Mouse (Mus musculus): ENCODE results near the gene Ccdc81. TPM values are rescaled to one million over a fixed set of nuclear protein-coding genes. Genes with fewer than 3 reads are reported as not detected.

Ccdc81 gene
- polyA plus RNA-seq, 1 experiment: 1.1 TPM

- no peak for DNase-seq (ENCODE audit: low read depth)
- TF ChIP-seq CTCF (IDR thresholded peaks at IDR 0.05; ENCODE audit: borderline replicate concordance, extremely low read depth, insufficient read depth, insufficient read length) (no peak), POLR2A (IDR thresholded peaks at IDR 0.05; ENCODE audit: borderline replicate concordance, extremely low read depth, insufficient read depth, insufficient read length, poor library complexity, severe bottlenecking) (no peak)
Measured at GRCm38 (mm10) chr7:89912356-89912755, 8.9 kb upstream of the Ccdc81 start.

GRCm38 (mm10) chr7:89909711-89910110 lies 6.3 kb upstream of the Ccdc81 start:
- TF ChIP-seq POLR2A (IDR thresholded peaks at IDR 0.05; ENCODE audit: borderline replicate concordance, extremely low read depth, insufficient read depth, insufficient read length, poor library complexity, severe bottlenecking): no peak
- TF ChIP-seq CTCF (IDR thresholded peaks at IDR 0.05; ENCODE audit: borderline replicate concordance, extremely low read depth, insufficient read depth, insufficient read length): no peak
- DNase-seq (ENCODE audit: low read depth): no peak

GRCm38 (mm10) chr7:89908899-89909621 lies 5.6 kb upstream of the Ccdc81 start:
- TF ChIP-seq CTCF (IDR thresholded peaks at IDR 0.05; ENCODE audit: borderline replicate concordance, extremely low read depth, insufficient read depth, insufficient read length) (no peak), POLR2A (IDR thresholded peaks at IDR 0.05; ENCODE audit: borderline replicate concordance, extremely low read depth, insufficient read depth, insufficient read length, poor library complexity, severe bottlenecking) (no peak)
- no peak for DNase-seq (ENCODE audit: low read depth)

DNA sequence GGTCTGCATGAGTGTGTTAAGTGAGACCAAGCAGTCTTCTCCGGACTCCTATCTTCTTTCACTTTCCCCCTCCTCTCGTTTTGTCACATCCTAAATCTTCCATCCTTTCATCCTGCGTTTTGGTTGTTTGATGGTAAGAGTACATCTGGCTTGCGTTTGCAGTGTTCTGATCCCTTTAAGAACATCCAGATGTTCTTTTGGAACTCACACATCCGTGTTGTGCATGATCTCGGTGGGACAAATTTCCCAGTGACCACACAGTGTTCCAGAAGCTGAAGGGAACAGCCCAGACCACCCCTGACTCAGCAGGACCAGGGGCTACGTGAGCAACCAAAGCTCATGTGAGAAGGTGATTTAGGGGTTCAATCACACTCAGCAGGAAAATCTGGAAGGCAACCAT lies 5.0 kb upstream of the Ccdc81 start:
- no peak for TF ChIP-seq POLR2A (IDR thresholded peaks at IDR 0.05; ENCODE audit: borderline replicate concordance, extremely low read depth, insufficient read depth, insufficient read length, poor library complexity, severe bottlenecking)
- no peak for TF ChIP-seq CTCF (IDR thresholded peaks at IDR 0.05; ENCODE audit: borderline replicate concordance, extremely low read depth, insufficient read depth, insufficient read length)
- DNase-seq (ENCODE audit: low read depth): no peak

DNA sequence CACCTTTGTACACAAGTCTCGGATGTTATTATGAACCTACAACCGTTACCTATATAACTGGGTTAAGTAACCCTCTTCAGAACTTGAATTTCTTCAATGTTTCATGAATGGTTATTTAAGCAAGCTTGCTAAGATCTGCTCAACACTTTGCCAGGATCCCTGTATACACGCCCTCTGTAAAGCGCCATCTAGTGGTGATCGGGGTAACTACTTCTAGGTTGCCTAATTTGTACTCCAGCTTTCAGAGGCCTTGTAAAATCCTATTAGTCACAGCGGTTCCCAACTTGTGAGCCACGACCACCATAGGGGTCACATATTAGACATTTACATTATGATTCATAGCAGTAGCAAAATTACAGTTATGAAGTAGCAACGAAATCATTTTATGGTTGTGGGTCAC lies 4.5 kb upstream of the Ccdc81 start:
- peak; percentile 87 for DNase-seq (ENCODE audit: low read depth)
- no peak for TF ChIP-seq POLR2A (IDR thresholded peaks at IDR 0.05; ENCODE audit: borderline replicate concordance, extremely low read depth, insufficient read depth, insufficient read length, poor library complexity, severe bottlenecking)
- peak; percentile 83; the same call in 1 of the 2 replicates for TF ChIP-seq CTCF (IDR thresholded peaks at IDR 0.05; ENCODE audit: borderline replicate concordance, extremely low read depth, insufficient read depth, insufficient read length)

- TF ChIP-seq POLR2A (IDR thresholded peaks at IDR 0.05; ENCODE audit: borderline replicate concordance, extremely low read depth, insufficient read depth, insufficient read length, poor library complexity, severe bottlenecking): no peak
- no peak for TF ChIP-seq CTCF (IDR thresholded peaks at IDR 0.05; ENCODE audit: borderline replicate concordance, extremely low read depth, insufficient read depth, insufficient read length)
Measured at GRCm38 (mm10) chr7:89903007-89903406, 422 bp downstream of the Ccdc81 start.

GRCm38 (mm10) chr7:89891856-89892255 lies 11.6 kb downstream of the Ccdc81 start:
- DNase-seq (ENCODE audit: low read depth): no peak
- peak; percentile 29; the same call in 1 of the 2 replicates for TF ChIP-seq CTCF (IDR thresholded peaks at IDR 0.05; ENCODE audit: borderline replicate concordance, extremely low read depth, insufficient read depth, insufficient read length)
- no peak for TF ChIP-seq POLR2A (IDR thresholded peaks at IDR 0.05; ENCODE audit: borderline replicate concordance, extremely low read depth, insufficient read depth, insufficient read length, poor library complexity, severe bottlenecking)

More at GRCm38 (mm10) chr7:89903007-89903406, 422 bp downstream of the Ccdc81 start:
- DNase-seq (ENCODE audit: low read depth): no peak

DNA sequence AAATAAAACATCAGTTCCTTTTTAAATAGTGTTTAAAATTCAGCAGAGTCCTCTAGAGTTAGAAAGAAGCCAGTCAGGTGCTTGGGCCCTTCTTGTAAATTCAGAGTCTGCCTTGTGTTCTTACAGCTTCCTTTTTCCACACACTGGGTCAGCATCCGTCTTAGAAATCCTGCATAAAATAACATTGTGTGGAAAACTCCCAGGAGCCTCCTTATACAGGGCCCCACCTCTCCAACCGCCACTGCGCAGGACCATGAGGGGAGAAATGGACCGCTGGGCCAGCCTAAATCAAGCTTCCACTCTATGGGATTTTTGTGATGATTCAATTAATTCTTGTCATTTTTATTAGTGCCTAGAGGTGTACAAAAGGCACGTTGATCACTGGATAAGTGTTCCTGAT lies 12.0 kb downstream of the Ccdc81 start:
- no peak for DNase-seq (ENCODE audit: low read depth)
- TF ChIP-seq POLR2A (IDR thresholded peaks at IDR 0.05; ENCODE audit: borderline replicate concordance, extremely low read depth, insufficient read depth, insufficient read length, poor library complexity, severe bottlenecking): no peak
- no peak for TF ChIP-seq CTCF (IDR thresholded peaks at IDR 0.05; ENCODE audit: borderline replicate concordance, extremely low read depth, insufficient read depth, insufficient read length)

DNA sequence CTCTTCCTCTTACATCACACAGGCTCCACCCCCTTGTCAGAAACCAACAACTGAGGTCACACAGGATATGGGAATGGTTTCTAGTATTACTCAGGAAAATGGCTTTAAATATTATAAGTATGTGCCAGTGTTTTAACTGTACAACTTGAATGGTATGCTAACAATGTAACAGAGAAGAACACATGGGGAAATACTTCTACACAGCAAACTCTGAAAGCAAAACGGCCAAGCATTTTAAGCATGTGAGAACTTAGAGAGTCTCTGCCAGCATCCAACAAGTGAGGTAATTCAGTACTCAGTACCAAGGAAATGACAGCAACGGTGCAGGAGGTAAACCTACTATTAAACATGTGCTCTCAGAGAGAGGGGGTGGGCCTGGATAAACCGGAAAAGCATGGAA lies 18.9 kb downstream of the Ccdc81 start:
- no peak for TF ChIP-seq POLR2A (IDR thresholded peaks at IDR 0.05; ENCODE audit: borderline replicate concordance, extremely low read depth, insufficient read depth, insufficient read length, poor library complexity, severe bottlenecking)
- no peak for TF ChIP-seq CTCF (IDR thresholded peaks at IDR 0.05; ENCODE audit: borderline replicate concordance, extremely low read depth, insufficient read depth, insufficient read length)
- no peak for DNase-seq (ENCODE audit: low read depth)

DNA sequence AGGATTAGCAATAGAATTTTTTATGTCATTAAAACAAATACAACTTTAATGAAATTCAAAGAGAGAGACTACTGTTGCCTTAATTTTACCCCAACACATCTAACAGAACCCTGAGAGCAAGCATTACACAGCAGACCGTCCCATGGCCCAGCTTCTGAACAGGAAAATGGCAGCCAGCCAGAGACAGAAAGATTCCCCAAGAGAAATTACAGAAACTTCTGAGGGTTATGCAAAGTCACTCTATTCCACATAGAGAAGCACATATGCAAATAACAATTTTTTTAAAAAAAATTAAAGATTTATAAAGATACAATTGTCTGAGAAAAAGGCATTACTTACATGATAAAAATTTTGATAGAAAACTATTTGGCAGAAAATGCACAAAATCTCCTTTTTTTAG lies 23.7 kb downstream of the Ccdc81 start:
- DNase-seq (ENCODE audit: low read depth): no peak
- no peak for TF ChIP-seq CTCF (IDR thresholded peaks at IDR 0.05; ENCODE audit: borderline replicate concordance, extremely low read depth, insufficient read depth, insufficient read length)
- TF ChIP-seq POLR2A (IDR thresholded peaks at IDR 0.05; ENCODE audit: borderline replicate concordance, extremely low read depth, insufficient read depth, insufficient read length, poor library complexity, severe bottlenecking): no peak

DNA sequence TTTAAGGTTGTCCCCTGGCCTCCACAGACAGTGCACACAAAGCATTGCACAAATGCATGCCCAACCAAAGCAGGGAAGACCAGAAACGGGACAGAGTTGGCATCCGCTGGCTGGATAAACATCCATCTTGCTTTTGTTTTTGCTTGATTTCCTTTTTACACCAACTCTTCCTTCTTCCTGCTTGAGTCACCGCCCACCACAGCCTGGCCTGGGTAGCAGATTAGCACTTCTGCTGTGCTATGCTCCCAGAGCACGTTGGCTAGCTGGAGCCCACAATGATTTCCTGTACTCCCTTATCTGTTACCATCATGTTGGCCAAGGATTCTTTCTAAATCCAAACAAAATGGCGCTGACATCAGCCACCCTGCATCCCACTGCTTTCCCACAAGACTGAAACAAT lies 36.2 kb downstream of the Ccdc81 start:
- TF ChIP-seq POLR2A (IDR thresholded peaks at IDR 0.05; ENCODE audit: borderline replicate concordance, extremely low read depth, insufficient read depth, insufficient read length, poor library complexity, severe bottlenecking) (no peak), CTCF (IDR thresholded peaks at IDR 0.05; ENCODE audit: borderline replicate concordance, extremely low read depth, insufficient read depth, insufficient read length) (no peak)
- no peak for DNase-seq (ENCODE audit: low read depth)

GRCm38 (mm10) chr7:89864769-89865168 lies 38.7 kb downstream of the Ccdc81 start:
- TF ChIP-seq POLR2A (IDR thresholded peaks at IDR 0.05; ENCODE audit: borderline replicate concordance, extremely low read depth, insufficient read depth, insufficient read length, poor library complexity, severe bottlenecking) (no peak), CTCF (IDR thresholded peaks at IDR 0.05; ENCODE audit: borderline replicate concordance, extremely low read depth, insufficient read depth, insufficient read length) (peak; percentile 10; the same call in 1 of the 2 replicates)
- no peak for DNase-seq (ENCODE audit: low read depth)

Measured in brain, embryonic 14.5 days (tissue).